Mouse (Mus musculus) midbrain, embryonic 14.5 days (tissue): ENCODE measurements around the gene Arsa. TPM values are rescaled to one million over a fixed set of nuclear protein-coding genes. Genes with fewer than 3 reads are reported as not detected.
A peak's percentile ranks its signal among the peaks of the same experiment; 100 is the strongest.

Experiments used
- ATAC-seq: fragments of 200-750 bp; cut with Nextera tagmentation; 2 replicates; pipeline ENCODE4 v1.8.0; 2017; ENCODE audit warnings: moderate number of reproducible peaks, moderate library complexity; ENCODE audit not compliant: low FRiP score, low TSS enrichment
- DNase-seq: peaks from one replicate; pipeline ENCODE4 v3.0.0-alpha.2; 2015
- H3K27ac ChIP-seq: fragments of 300-500 bp; sonication (generic); replicated peaks from 2 replicates; pipeline ENCODE4 v1.5.1; 2014; ENCODE audit warnings: mild to moderate bottlenecking, low read depth, low read length, moderate library complexity
- H3K27me3 ChIP-seq: fragments of 300-500 bp; sonication (generic); 2 replicates; pipeline ENCODE4 v1.6.1; 2014; ENCODE audit warnings: low read length, control low read depth, mixed read lengths; ENCODE audit not compliant: control insufficient read depth, insufficient read depth
- H3K36me3 ChIP-seq: fragments of 300-500 bp; sonication (generic); 2 replicates; pipeline ENCODE4 v1.6.1; 2014; ENCODE audit warnings: low read length, control low read depth; ENCODE audit not compliant: control insufficient read depth, insufficient read depth
- H3K4me1 ChIP-seq: fragments of 300-500 bp; sonication (generic); 2 replicates; pipeline ENCODE4 v1.6.1; 2014; ENCODE audit warnings: mild to moderate bottlenecking, antibody characterized with exemption, low read length, control low read depth; ENCODE audit not compliant: control insufficient read depth, insufficient read depth
- H3K4me2 ChIP-seq: fragments of 300-500 bp; sonication (generic); 2 replicates; pipeline ENCODE4 v1.6.1; 2014; ENCODE audit warnings: mild to moderate bottlenecking, low read length, moderate library complexity
- H3K4me3 ChIP-seq: fragments of 300-500 bp; sonication (generic); replicated peaks from 2 replicates; pipeline ENCODE4 v1.5.1; 2014; ENCODE audit warnings: low read depth, low read length
- H3K9ac ChIP-seq: fragments of 300-500 bp; sonication (generic); replicated peaks from 2 replicates; pipeline ENCODE4 v1.6.1; 2014; ENCODE audit warnings: mild to moderate bottlenecking, low read length, moderate library complexity
- H3K9me3 ChIP-seq: fragments of 300-500 bp; sonication (generic); 2 replicates; pipeline ENCODE4 v1.6.1; 2016; ENCODE audit warnings: low read length, control low read depth, mixed read lengths; ENCODE audit not compliant: control insufficient read depth
- WGBS: fragments of 180-500 bp; shearing (Covaris S2); extraction: QIAGEN DNeasy Blood & Tissue Kit; methylation state at CpG from one replicate; pipeline ENCODE4 v1.1.7; 2014; 5-methylcytosine and 5-hydroxymethylcytosine counted together
- polyA plus RNA-seq: library from polyadenylated mRNA; unstranded; fragments of >200 nt; fragmentation: Nextera tagmentation; extraction: Ambion mirVana; gene quantifications from 2 replicates; pipeline ENCODE4 v1.2.1, GENCODE M21; 2014

Arsa gene
- polyA plus RNA-seq, 1 experiment from 2014 or later, result 16.0 TPM

DNA sequence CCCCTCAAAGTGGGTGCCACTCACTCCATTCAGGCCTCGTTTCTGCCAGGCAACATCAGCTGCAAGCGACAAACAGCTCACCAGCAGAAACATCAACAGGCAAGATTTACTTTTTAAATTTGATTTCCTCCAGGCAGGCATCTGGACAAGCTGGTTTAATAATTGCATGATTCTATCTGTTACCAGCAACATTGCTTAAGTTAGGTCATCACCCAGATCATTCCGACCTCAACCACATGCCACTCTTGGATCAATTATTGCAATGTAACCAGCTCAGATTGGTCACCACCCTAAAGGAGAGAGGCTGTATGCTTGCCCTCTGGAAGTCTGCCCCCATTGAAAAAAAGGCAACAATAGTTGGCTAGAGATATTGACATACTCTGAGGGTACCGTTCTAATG is 5.7 kb downstream of the Arsa start:
- H3K4me3 ChIP-seq, result no peak overlapping the region
- no peaks in the 10 kb centered on the region for H3K9me3 ChIP-seq
- WGBS, result 89% methylated on average over 4 of the region's 4 CpGs
- H3K36me3 ChIP-seq, result no peaks in the 10 kb centered on the region
- no peak for DNase-seq
- no peak overlapping the region for H3K9ac ChIP-seq
- no peaks in the 10 kb centered on the region for H3K27me3 ChIP-seq
- H3K4me1 ChIP-seq, result peaks cover 8% of the 10 kb centered on the region
- H3K27ac ChIP-seq, result no peak overlapping the region
- no peak for ATAC-seq
- H3K4me2 ChIP-seq, result no peak overlapping the region

- Histone ChIP-seq H3K27me3 (no peaks in the 10 kb centered on the region), H3K4me1 (peaks cover 4% of the 10 kb centered on the region), H3K4me2 (no peak overlapping the region), H3K27ac (no peak overlapping the region), H3K36me3 (0 out of 2 replicates have a peak, but pooled peaks cover 2% of the 10 kb centered on the region), H3K9me3 (no peaks in the 10 kb centered on the region), H3K4me3 (no peak overlapping the region), H3K9ac (no peak overlapping the region)
- DNase-seq (peak; percentile 77), ATAC-seq (no peak)
- WGBS, result 33% methylated on average over 2 of the region's 2 CpGs
Measured at GRCm38 (mm10) chr15:89468577-89468976, 8.6 kb downstream of the Arsa start.

DNA sequence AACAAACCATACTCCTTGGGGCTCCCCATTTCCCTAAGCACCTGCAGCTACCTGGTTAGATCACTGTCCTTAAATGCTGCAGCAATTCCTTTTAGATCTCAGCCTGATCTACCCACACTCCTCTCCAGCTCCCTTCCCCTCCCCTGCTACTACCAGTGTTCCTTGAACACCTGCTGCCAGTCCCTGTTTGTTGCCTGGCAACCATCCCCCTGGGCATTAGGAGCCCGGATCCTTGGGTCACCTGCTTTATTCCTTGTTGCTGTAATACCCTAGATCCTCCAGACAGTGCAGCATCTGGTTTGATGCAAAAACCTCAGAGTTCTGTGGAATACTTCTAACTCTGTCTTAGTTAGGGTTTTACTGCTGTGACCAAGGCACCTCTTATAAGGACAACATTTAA is 12.2 kb downstream of the Arsa start:
- 0% methylated on average over 1 of the region's 1 CpGs for WGBS
- DNase-seq (peak; percentile 75), ATAC-seq (peak; percentile 64; the same call in 1 of the 2 replicates)
- H3K27me3 ChIP-seq, result no peaks in the 10 kb centered on the region
- H3K9ac ChIP-seq, result no peak overlapping the region
- H3K9me3 ChIP-seq, result no peaks in the 10 kb centered on the region
- peaks cover 36% of the 10 kb centered on the region for H3K36me3 ChIP-seq
- no peak overlapping the region for H3K4me2 ChIP-seq
- H3K4me1 ChIP-seq, result peaks cover 4% of the 10 kb centered on the region
- H3K4me3 ChIP-seq, result no peak overlapping the region
- no peak overlapping the region; the same call in 1 of the 2 replicates for H3K27ac ChIP-seq

DNA sequence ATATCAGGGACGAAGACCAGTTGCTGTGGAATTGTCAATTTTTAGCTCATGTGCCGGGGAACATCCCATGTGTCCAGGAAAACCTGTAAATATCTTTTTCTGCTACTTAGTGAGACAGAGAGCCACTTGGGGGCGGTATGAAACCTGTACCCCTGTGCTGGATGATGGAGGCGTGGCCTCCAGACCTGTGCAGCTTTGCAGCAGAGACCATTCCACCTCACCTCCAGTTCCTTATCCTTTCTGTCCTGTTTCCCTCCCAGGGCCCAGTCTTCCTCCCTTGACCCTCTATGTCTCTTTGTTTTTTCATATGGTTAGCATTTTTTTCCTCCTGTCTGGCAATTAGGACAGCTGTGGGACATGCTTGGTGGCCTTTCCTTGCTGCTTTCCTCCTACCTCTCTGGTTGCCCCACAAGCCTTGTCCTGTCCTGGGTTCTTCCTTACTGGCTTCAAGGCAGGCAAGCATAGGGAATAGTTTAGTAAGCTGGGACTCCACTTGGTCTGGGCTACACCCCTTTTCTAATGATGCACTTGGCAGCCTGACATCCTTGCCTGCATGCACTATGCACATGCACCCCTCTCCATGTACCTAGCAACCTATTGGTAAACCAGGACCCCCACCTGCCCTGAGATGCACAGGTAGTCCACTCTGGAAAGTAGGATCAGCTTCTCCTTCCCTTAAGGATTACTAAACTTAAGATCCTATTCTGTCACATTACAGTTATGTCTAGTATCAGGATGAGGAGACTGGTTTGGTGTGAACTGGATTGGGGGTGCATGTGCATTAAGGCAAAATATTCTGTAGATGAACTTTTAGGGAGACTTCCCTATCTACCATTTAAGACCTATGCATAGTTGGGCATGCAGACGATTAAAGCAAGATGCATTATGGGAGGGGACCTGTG is 13.6 kb downstream of the Arsa start:
- H3K4me3 ChIP-seq, result no peak overlapping the region
- no peak overlapping the region for H3K27ac ChIP-seq
- no peaks in the 10 kb centered on the region for H3K9me3 ChIP-seq
- H3K36me3 ChIP-seq, result peaks cover 49% of the 10 kb centered on the region
- H3K4me2 ChIP-seq, result no peak overlapping the region
- H3K27me3 ChIP-seq, result no peaks in the 10 kb centered on the region
- 73% methylated on average over 5 of the region's 5 CpGs for WGBS
- ATAC-seq (no peak), DNase-seq (no peak)
- no peak overlapping the region for H3K9ac ChIP-seq
- H3K4me1 ChIP-seq, result peaks cover 4% of the 10 kb centered on the region

GRCm38 (mm10) chr15:89462176-89462575 is 15.0 kb downstream of the Arsa start:
- Histone ChIP-seq H3K27me3 (no peaks in the 10 kb centered on the region), H3K4me2 (no peak overlapping the region), H3K36me3 (peaks cover 63% of the 10 kb centered on the region), H3K4me3 (no peak overlapping the region), H3K9ac (no peak overlapping the region), H3K9me3 (no peaks in the 10 kb centered on the region), H3K27ac (no peak overlapping the region), H3K4me1 (peaks cover 4% of the 10 kb centered on the region)
- 83% methylated on average over 7 of the region's 7 CpGs for WGBS
- ATAC-seq (no peak), DNase-seq (no peak)

DNA sequence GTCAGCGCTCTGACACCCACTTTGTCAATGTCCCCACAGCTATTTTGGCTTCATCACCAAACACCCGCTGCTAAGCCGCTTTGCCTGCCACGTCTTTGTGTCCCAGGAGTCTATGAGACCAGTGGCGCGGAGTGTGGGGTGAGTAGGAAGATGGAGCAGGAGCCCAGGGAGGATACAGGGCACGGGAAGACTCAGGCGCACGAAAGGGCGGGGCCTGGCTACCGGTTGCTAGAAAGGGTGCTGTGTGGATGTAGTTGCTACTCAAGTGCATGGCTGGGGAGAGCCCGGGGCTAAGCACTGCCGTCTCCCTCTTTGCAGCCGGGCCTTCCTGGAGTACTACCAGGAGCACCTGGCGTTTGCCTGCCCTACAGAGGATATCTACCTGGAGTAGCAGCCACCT is 15.9 kb downstream of the Arsa start:
- no peak overlapping the region for H3K4me2 ChIP-seq
- H3K9ac ChIP-seq, result no peak overlapping the region
- H3K27ac ChIP-seq, result no peak overlapping the region
- 85% methylated on average over 15 of the region's 15 CpGs for WGBS
- no peaks in the 10 kb centered on the region for H3K27me3 ChIP-seq
- H3K9me3 ChIP-seq, result no peaks in the 10 kb centered on the region
- H3K4me3 ChIP-seq, result no peak overlapping the region
- DNase-seq, result no peak
- peaks cover 72% of the 10 kb centered on the region for H3K36me3 ChIP-seq
- ATAC-seq, result no peak
- peaks cover 4% of the 10 kb centered on the region for H3K4me1 ChIP-seq

DNA sequence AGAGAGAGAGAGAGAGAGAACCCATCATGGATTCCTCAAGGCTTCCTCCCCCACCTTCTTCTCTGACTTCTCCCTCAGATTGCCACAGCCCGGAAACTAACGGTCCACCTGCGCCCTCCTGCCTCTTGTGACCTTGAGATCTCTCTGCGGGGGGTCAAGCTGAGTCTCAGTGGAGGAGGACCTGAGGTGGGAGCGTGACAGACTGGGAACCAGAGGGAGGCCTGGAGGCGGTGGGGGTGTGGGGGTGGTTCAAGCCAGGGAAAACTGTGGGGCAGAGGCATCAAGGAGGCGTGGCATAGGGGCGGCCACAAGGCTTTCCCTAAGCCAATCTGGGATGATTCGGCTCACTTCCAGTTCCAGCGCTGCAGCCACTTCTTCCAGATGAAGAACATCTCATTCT is 16.9 kb downstream of the Arsa start:
- no peak overlapping the region for H3K4me3 ChIP-seq
- H3K27me3 ChIP-seq, result no peaks in the 10 kb centered on the region
- no peak for ATAC-seq
- H3K27ac ChIP-seq, result no peak overlapping the region
- H3K4me2 ChIP-seq, result no peak overlapping the region
- H3K36me3 ChIP-seq, result peaks cover 77% of the 10 kb centered on the region
- DNase-seq, result no peak
- no peaks in the 10 kb centered on the region for H3K9me3 ChIP-seq
- H3K9ac ChIP-seq, result no peak overlapping the region
- 81% methylated on average over 10 of the region's 10 CpGs for WGBS
- H3K4me1 ChIP-seq, result peaks cover 13% of the 10 kb centered on the region

DNA sequence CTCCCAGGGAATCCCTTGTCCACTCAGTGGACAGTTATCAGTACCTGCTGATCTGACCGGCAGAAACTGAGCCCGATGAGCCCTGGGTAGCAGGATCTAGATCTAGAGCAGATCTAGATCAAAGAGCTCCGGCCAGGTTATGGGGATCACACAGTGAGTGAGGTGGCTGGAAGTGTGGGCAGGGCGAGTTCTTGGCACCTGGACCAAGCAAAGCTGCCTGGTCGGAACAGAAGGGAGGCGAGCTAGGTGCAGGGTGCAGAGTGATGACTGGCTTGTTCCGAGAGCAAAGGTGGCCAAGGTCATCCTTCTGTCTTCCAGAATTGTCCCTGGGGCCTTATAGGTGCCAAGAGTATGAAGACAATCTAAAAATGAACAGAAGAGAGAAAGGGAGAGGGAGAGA is 17.4 kb downstream of the Arsa start:
- Histone ChIP-seq H3K4me1 (peaks cover 18% of the 10 kb centered on the region), H3K4me3 (no peak overlapping the region), H3K9me3 (no peaks in the 10 kb centered on the region), H3K27ac (no peak overlapping the region), H3K27me3 (no peaks in the 10 kb centered on the region), H3K4me2 (no peak overlapping the region), H3K9ac (no peak overlapping the region), H3K36me3 (peaks cover 77% of the 10 kb centered on the region)
- no peak for ATAC-seq
- 93% methylated on average over 7 of the region's 7 CpGs for WGBS
- no peak for DNase-seq

- WGBS, result 94% methylated on average over 15 of the region's 15 CpGs
- ATAC-seq, result no peak
Measured at GRCm38 (mm10) chr15:89458942-89459341, 18.3 kb downstream of the Arsa start.

More at GRCm38 (mm10) chr15:89458942-89459341, 18.3 kb downstream of the Arsa start:
- Histone ChIP-seq H3K27me3 (no peaks in the 10 kb centered on the region), H3K9me3 (no peaks in the 10 kb centered on the region), H3K4me2 (no peak overlapping the region), H3K27ac (no peak overlapping the region), H3K9ac (no peak overlapping the region), H3K36me3 (peaks cover 77% of the 10 kb centered on the region), H3K4me3 (no peak overlapping the region), H3K4me1 (peaks cover 15% of the 10 kb centered on the region)
- no peak for DNase-seq
